Mouse (Mus musculus): ENCODE results near the gene Csn1s2b. TPM values are rescaled to one million over a fixed set of nuclear protein-coding genes. Genes with fewer than 3 reads are reported as not detected.

Gene Csn1s2b
- polyA plus RNA-seq, 1 experiment: not detected

DNA sequence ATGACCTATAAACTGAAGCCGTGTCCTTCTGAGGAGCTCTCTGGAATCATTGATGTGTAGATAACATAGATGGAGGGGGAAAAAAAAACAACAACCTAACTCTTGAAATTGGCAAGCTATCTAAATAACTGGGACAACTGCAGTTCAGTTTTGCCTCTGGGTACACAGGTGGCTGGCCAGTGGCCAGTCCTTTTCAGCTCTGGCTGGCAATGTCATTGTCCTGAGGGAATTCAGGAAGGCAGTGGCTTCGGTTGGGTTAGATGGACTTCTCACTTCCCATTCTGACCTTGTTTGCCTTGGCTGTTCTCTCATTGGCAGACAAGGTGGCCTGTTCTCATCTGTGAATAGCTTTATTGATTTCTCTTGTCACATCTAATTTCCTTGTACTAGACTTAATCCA, 62.2 kb downstream of the Csn1s2b start:
- H3K4me1 ChIP-seq (ENCODE audit: control insufficient read depth, insufficient read depth, low read length): no peaks in the 10 kb centered on the region
- TF ChIP-seq CTCF (IDR thresholded peaks at IDR 0.05; ENCODE audit: borderline replicate concordance, insufficient read depth, low read depth, low read length) (no peak), POLR2A (IDR thresholded peaks at IDR 0.05; ENCODE audit: borderline replicate concordance, insufficient read depth, low read length) (no peak)
- DNase-seq: peak; percentile 20 to 47
- no peaks in the 10 kb centered on the region for H3K27me3 ChIP-seq (ENCODE audit: control insufficient read depth, insufficient read depth, low read length)
- WGBS: 5% methylated on average over 2 of the region's 2 CpGs
- no peak overlapping the region for H3K4me3 ChIP-seq (replicated peaks; ENCODE audit: insufficient read depth, low read depth, low read length)
- H3K27ac ChIP-seq (ENCODE audit: insufficient read depth, low read length): no peak overlapping the region

DNA sequence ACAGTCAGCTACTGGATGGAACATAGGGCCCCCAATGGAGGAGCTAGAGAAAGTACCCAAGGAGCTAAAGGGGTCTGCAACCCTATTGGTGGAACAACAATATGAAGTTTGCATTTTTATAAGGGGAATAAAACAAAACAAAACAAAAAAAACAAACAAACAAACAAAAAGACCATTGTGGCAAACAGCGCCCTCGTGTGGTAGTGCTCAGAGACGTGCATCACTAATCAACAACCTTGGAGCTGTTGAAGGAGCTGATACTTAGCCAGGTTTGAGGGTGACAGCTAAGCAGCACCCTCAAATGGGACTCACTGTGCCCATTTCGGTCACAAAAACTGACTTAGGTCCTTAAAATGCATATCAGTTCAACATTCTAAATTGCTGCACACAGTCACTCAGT, 63.5 kb downstream of the Csn1s2b start:
- no peak overlapping the region for H3K4me3 ChIP-seq (replicated peaks; ENCODE audit: insufficient read depth, low read depth, low read length)
- H3K4me1 ChIP-seq (ENCODE audit: control insufficient read depth, insufficient read depth, low read length): no peaks in the 10 kb centered on the region
- H3K27ac ChIP-seq (ENCODE audit: insufficient read depth, low read length): no peak overlapping the region
- WGBS: 35% methylated on average over 4 of the region's 4 CpGs
- H3K27me3 ChIP-seq (ENCODE audit: control insufficient read depth, insufficient read depth, low read length): no peaks in the 10 kb centered on the region
- DNase-seq: no peak
- TF ChIP-seq CTCF (IDR thresholded peaks at IDR 0.05; ENCODE audit: borderline replicate concordance, insufficient read depth, low read depth, low read length) (peak; percentile 22; the same call in 1 of the 2 replicates), POLR2A (IDR thresholded peaks at IDR 0.05; ENCODE audit: borderline replicate concordance, insufficient read depth, low read length) (no peak)

Other genes starting within 250 kb of the Csn1s2b start
- gene Sult1d1, start 239.1 kb upstream of the Csn1s2b start, polyA plus RNA-seq (2012; rRNA removed): not detected in 2 replicates
- not detected in 2 replicates for gene Sult1e1, start 216.5 kb upstream of the Csn1s2b start, polyA plus RNA-seq (2012; rRNA removed)
- not detected in 2 replicates for gene Csn1s1, start 141.9 kb upstream of the Csn1s2b start, polyA plus RNA-seq (2012; rRNA removed)
- gene Csn2, start 108.5 kb upstream of the Csn1s2b start, polyA plus RNA-seq (2012; rRNA removed): not detected in 2 replicates
- gene Csn1s2a, start 33.5 kb upstream of the Csn1s2b start, polyA plus RNA-seq (2012; rRNA removed): not detected in 2 replicates
- gene Prr27, start 17.6 kb downstream of the Csn1s2b start, polyA plus RNA-seq (2012; rRNA removed): not detected in 2 replicates
- not detected in 2 replicates for gene Odam, start 76.9 kb downstream of the Csn1s2b start, polyA plus RNA-seq (2012; rRNA removed)
- not detected in 2 replicates for gene Csn3, start 117.5 kb downstream of the Csn1s2b start, polyA plus RNA-seq (2012; rRNA removed)
- not detected in 2 replicates for gene 2310003L06Rik, start 161.4 kb downstream of the Csn1s2b start, polyA plus RNA-seq (2012; rRNA removed)
- gene Gm28434, start 161.4 kb downstream of the Csn1s2b start, polyA plus RNA-seq (2012; rRNA removed): not detected in 2 replicates
- gene Cabs1, start 171.4 kb downstream of the Csn1s2b start, polyA plus RNA-seq (2012; rRNA removed): not detected in 2 replicates
- gene Smr3a, start 194.5 kb downstream of the Csn1s2b start, polyA plus RNA-seq (2012; rRNA removed): not detected in 2 replicates

All from cerebellum, adult 2 months (tissue).